Comparison of ENCODE assay signal across 23 mouse cellular contexts in the genomic region with DNA sequence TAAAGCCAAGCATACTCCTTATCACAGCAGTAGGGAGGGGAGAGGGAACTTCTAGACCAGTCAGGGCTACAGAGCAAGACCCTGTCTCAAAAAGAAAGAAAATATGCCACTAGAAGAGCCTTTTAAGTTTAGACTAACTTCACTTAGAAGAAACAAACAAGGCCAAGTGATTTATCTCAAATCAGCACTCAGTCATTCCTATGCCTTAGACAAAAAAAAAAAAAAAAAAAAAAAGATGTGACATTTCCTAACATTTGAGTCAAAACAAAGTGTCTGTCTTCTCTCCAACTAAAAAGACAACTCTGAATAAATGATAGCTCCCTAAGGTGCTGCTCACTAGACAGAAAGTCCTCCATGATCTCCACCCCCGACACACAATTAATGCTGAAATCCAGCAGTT.
A peak's percentile ranks its signal among the peaks of the same experiment; 100 is the strongest.
DNase-seq lines count a peak whose midpoint lies in the region; ATAC-seq and TF ChIP-seq lines count a peak whose summit lies in the region.
"Had no signal": no experiment of that assay in that cellular context is flagged by ENCODE, and none has a peak within 500 bp of the region (broad histone marks: within the 10 kb centered on the region; RNA-seq: fewer than 3 reads in every experiment).

No protein-coding gene starts in this region.

- no peak for TF ChIP-seq CTCF in MEL (IDR thresholded peaks at IDR 0.05 in 2 of 3, conservative IDR thresholded peaks at IDR 0.05 in 1 of 3; ENCODE audit: control insufficient read depth in 1 of 3, insufficient read depth in 1 of 3, low read depth in 2 of 3, low read length in 3 of 3, poor library complexity in 1 of 3, severe bottlenecking in 1 of 3)

- peaks cover 29% of the 10 kb centered on the region for H3K4me1 ChIP-seq in heart, embryonic 10.5 days
- H3K4me1 ChIP-seq in ES-E14 (ENCODE audit: control insufficient read depth in 2 of 2, insufficient read depth in 2 of 2, low read length in 2 of 2, poor library complexity in 1 of 2) (peaks cover 8 to 9% of the 10 kb centered on the region in 2 experiments; a peak in 3 of 4 replicates), MEL (ENCODE audit: control insufficient read depth in 1 of 2, insufficient read depth in 2 of 2, low read length in 2 of 2) (peaks cover 6 to 8% of the 10 kb centered on the region in 2 experiments)
- H3K4me1 ChIP-seq in intestine, embryonic 16.5 days (ENCODE audit: control insufficient read depth, insufficient read depth, low read length): peaks cover 10% of the 10 kb centered on the region

- peak; percentile 9 for DNase-seq in heart, embryonic 10.5 days (ENCODE audit: low spot score)
- no peak for DNase-seq in heart, postnatal 14 days
- DNase-seq in ES-E14 (ENCODE audit: low read depth, low spot score): no peak
- DNase-seq in MEL (ENCODE audit: low read depth, low spot score): no peak
- no peak for DNase-seq in lung, postnatal 36 days
- DNase-seq: adrenal gland, adult 2 months; adrenal gland, adult 8-10 months; adrenal gland, postnatal 10 days; adrenal gland, postnatal 14 days; adrenal gland, postnatal 25 days; adrenal gland, postnatal 36 days; B cell, adult 2 months; cerebellum, adult 11 months; cerebellum, adult 11-12 months; cerebellum, adult 18-20 months; cerebellum, adult 2 months; cerebellum, adult 8-10 months had no signal

- no peak overlapping the region for H3K27ac ChIP-seq in heart, embryonic 10.5 days
- H3K27ac ChIP-seq in ES-E14 (ENCODE audit: insufficient read depth, low read depth, low read length, poor library complexity, severe bottlenecking) (no peak overlapping the region), MEL (ENCODE audit: control insufficient read depth, low read depth, low read length) (no peak overlapping the region)
- no peak overlapping the region for H3K27ac ChIP-seq in intestine, embryonic 16.5 days (ENCODE audit: low read length)

- H3K4me2 ChIP-seq in intestine, embryonic 16.5 days (ENCODE audit: low read depth, low read length): no peak overlapping the region

- no peak for TF ChIP-seq EP300 in MEL (IDR thresholded peaks at IDR 0.05; ENCODE audit: low read depth in 1 of 2, low read length in 2 of 2)

- intact Hi-C loops in heart, postnatal 14 days (cut with DNase I): no loop called here

- H3K9me3 ChIP-seq in heart, embryonic 10.5 days: no peaks in the 10 kb centered on the region
- H3K9me3 ChIP-seq in ES-E14 (ENCODE audit: control insufficient read depth, insufficient read depth, low read depth, low read length): no peaks in the 10 kb centered on the region
- H3K9me3 ChIP-seq in MEL (replicated peaks; ENCODE audit: insufficient read depth, low read length): no peaks in the 10 kb centered on the region
- H3K9me3 ChIP-seq in intestine, embryonic 16.5 days (ENCODE audit: control insufficient read depth, low read length): no peaks in the 10 kb centered on the region

- no peak for TF ChIP-seq RAD21 in MEL (IDR thresholded peaks at IDR 0.05; ENCODE audit: low read depth, low read length)

- no peak for TF ChIP-seq POLR2A in MEL (IDR thresholded peaks at IDR 0.05; ENCODE audit: control insufficient read depth in 1 of 2, insufficient read depth in 1 of 2, low read depth in 1 of 2, low read length in 2 of 2, poor library complexity in 1 of 2)

- H3K4me3 ChIP-seq in heart, embryonic 10.5 days: no peak overlapping the region
- H3K4me3 ChIP-seq in ES-E14 (ENCODE audit: insufficient read depth in 1 of 2, low read depth in 1 of 2, low read length in 2 of 2, poor library complexity in 1 of 2, severe bottlenecking in 1 of 2): no peak overlapping the region
- no peak overlapping the region for H3K4me3 ChIP-seq in MEL (ENCODE audit: control insufficient read depth in 1 of 2, insufficient read depth in 1 of 2, low read depth in 2 of 2, low read length in 2 of 2)
- no peak overlapping the region for H3K4me3 ChIP-seq in intestine, embryonic 16.5 days (ENCODE audit: low read length)

- 77% methylated on average over 1 of the region's 1 CpGs for WGBS in heart, embryonic 10.5 days
- WGBS in intestine, embryonic 16.5 days: 39% methylated on average over 1 of the region's 1 CpGs

- no peak for ATAC-seq in intestine, embryonic 16.5 days
- ATAC-seq: activated CD4-positive, CD25-positive, alpha-beta regulatory T cell, adult 4 months; CD4-positive, CD25-positive, alpha-beta regulatory T cell, adult 4 months; Patski had no signal

- H3K27me3 ChIP-seq in heart, embryonic 10.5 days (ENCODE audit: insufficient read depth, poor library complexity, severe bottlenecking): no peaks in the 10 kb centered on the region
- H3K27me3 ChIP-seq in MEL (ENCODE audit: control insufficient read depth in 1 of 2, insufficient read depth in 2 of 2, low read length in 2 of 2): no peaks in the 10 kb centered on the region
- H3K27me3 ChIP-seq in intestine, embryonic 16.5 days (replicated peaks; ENCODE audit: control insufficient read depth, insufficient read depth, low read length): no peaks in the 10 kb centered on the region
- H3K27me3 ChIP-seq: CH12.LX, Patski had no signal

- no peaks in the 10 kb centered on the region for H3K36me3 ChIP-seq in heart, embryonic 10.5 days
- H3K36me3 ChIP-seq in ES-E14 (ENCODE audit: control insufficient read depth, insufficient read depth, low read length, poor library complexity, severe bottlenecking): no peaks in the 10 kb centered on the region
- peaks cover 0 to 4% of the 10 kb centered on the region in 2 experiments; a peak in 1 of 4 replicates for H3K36me3 ChIP-seq in MEL (ENCODE audit: control insufficient read depth in 1 of 2, insufficient read depth in 2 of 2, low read length in 2 of 2)
- H3K36me3 ChIP-seq in intestine, embryonic 16.5 days (ENCODE audit: control insufficient read depth, insufficient read depth, low read length): no peaks in the 10 kb centered on the region
- H3K36me3 ChIP-seq: G1E had no signal

- in situ Hi-C loops in ES-E14 (cut with MboI; ENCODE audit: low sequenced_read_pairs in 2 of 2, unreplicated experiment in 2 of 2): no loop called here

- peaks cover 4% of the 10 kb centered on the region for H3K79me2 ChIP-seq in MEL (ENCODE audit: control insufficient read depth, insufficient read depth, low read length, poor library complexity)

- H3K9ac ChIP-seq in ES-E14 (ENCODE audit: insufficient read depth, low read depth, low read length, poor library complexity, severe bottlenecking) (no peak overlapping the region), MEL (ENCODE audit: control insufficient read depth, low read depth, low read length, poor library complexity, severe bottlenecking) (no peak overlapping the region)
- H3K9ac ChIP-seq in intestine, embryonic 16.5 days (ENCODE audit: low read depth, low read length): no peak overlapping the region

TF ChIP-seq in ES-E14, 5 proteins besides CTCF, POLR2A, EP300 and RAD21:
- TF ChIP-seq HCFC1 (IDR thresholded peaks at IDR 0.05; ENCODE audit: borderline replicate concordance, insufficient read depth, low read length): no peak
- peak; percentile 89 for TF ChIP-seq ZNF384 (IDR thresholded peaks at IDR 0.05; ENCODE audit: low read depth, low read length)

TF ChIP-seq in MEL, 35 proteins besides CTCF, POLR2A, EP300 and RAD21:
- TF ChIP-seq ZNF384 (IDR thresholded peaks at IDR 0.05; ENCODE audit: low read depth, low read length) (peak; percentile 82), ETS1 (IDR thresholded peaks at IDR 0.05; ENCODE audit: low read depth, low read length) (no peak), NELFE (IDR thresholded peaks at IDR 0.05; ENCODE audit: low read depth, low read length) (no peak), MAFK (IDR thresholded peaks at IDR 0.05; ENCODE audit: borderline replicate concordance, low read depth, low read length) (no peak), RCOR1 (IDR thresholded peaks at IDR 0.05; ENCODE audit: low read depth, low read length) (no peak), TBP (IDR thresholded peaks at IDR 0.05; ENCODE audit: low read depth, low read length) (no peak), MEF2A (IDR thresholded peaks at IDR 0.05; ENCODE audit: extremely low read depth, insufficient replicate concordance, low read depth, low read length, poor library complexity, severe bottlenecking) (no peak)
